8 mouse cellular contexts compared by ENCODE assay signal in genomic region chr10:80798150-80799006, GRCm38 (mm10). TPM values are rescaled to one million over a fixed set of nuclear protein-coding genes. Genes with fewer than 3 reads are reported as not detected.
DNase-seq lines count a peak whose midpoint lies in the region; ATAC-seq and TF ChIP-seq lines count a peak whose summit lies in the region.

Sf3a2 (plus strand) TSS chr10:80798198.
Plekhj1 (minus strand) TSS chr10:80798626.

- H3K4me1 ChIP-seq in bone marrow macrophage, adult 2 months (ENCODE audit: control insufficient read depth, insufficient read depth, low read length), result peaks cover 13% of the 10 kb centered on the region
- H3K4me1 ChIP-seq in embryonic fibroblast, embryonic 13.5 days (ENCODE audit: control insufficient read depth, insufficient read depth, low read length), result peaks cover 5% of the 10 kb centered on the region; the same call in 1 of the 2 replicates
- H3K4me1 ChIP-seq in kidney, embryonic 14.5 days (ENCODE audit: control insufficient read depth, insufficient read depth, low read length), result peaks cover 12% of the 10 kb centered on the region
- H3K4me1 ChIP-seq in limb, embryonic 15.5 days, result peaks cover 27% of the 10 kb centered on the region

- H3K27ac ChIP-seq in bone marrow macrophage, adult 2 months (ENCODE audit: insufficient read depth, low read depth, low read length), result peak within 1 kb of the TSS; percentile 95
- peak within 1 kb of the TSS; percentile 96 for H3K27ac ChIP-seq in embryonic fibroblast, embryonic 13.5 days (ENCODE audit: insufficient read depth, low read length)
- H3K27ac ChIP-seq in kidney, embryonic 14.5 days (ENCODE audit: low read depth, low read length), result peak within 1 kb of the TSS; percentile 96
- peak within 1 kb of the TSS; percentile 98 for H3K27ac ChIP-seq in limb, embryonic 15.5 days

- peak within 1 kb of the TSS; percentile 94 for H3K4me2 ChIP-seq in kidney, embryonic 14.5 days (replicated peaks; ENCODE audit: low read depth, low read length)
- peak within 1 kb of the TSS; percentile 54 for H3K4me2 ChIP-seq in limb, embryonic 15.5 days

- WGBS in kidney, embryonic 14.5 days, result under 1% methylated on average over 103 of the region's 104 CpGs
- WGBS in limb, embryonic 15.5 days, result under 1% methylated on average over 104 of the region's 104 CpGs

- no peaks in the 10 kb centered on the region for H3K27me3 ChIP-seq in kidney, embryonic 14.5 days (ENCODE audit: control insufficient read depth, insufficient read depth, low read length)
- H3K27me3 ChIP-seq in limb, embryonic 15.5 days, result no peaks in the 10 kb centered on the region

- peak within 1 kb of the TSS; percentile 76 for H3K4me3 ChIP-seq in bone marrow macrophage, adult 2 months (ENCODE audit: insufficient read depth, low read length)
- peak within 1 kb of the TSS; percentile 96 for H3K4me3 ChIP-seq in embryonic fibroblast, embryonic 13.5 days (ENCODE audit: insufficient read depth, low read length)
- peak within 1 kb of the TSS; percentile 94 for H3K4me3 ChIP-seq in kidney, embryonic 14.5 days (ENCODE audit: low read length)
- peak within 1 kb of the TSS; percentile 93 for H3K4me3 ChIP-seq in limb, embryonic 15.5 days

- H3K36me3 ChIP-seq in kidney, embryonic 14.5 days (ENCODE audit: control insufficient read depth, insufficient read depth, low read length), result peaks cover 57% of the 10 kb centered on the region
- H3K36me3 ChIP-seq in limb, embryonic 15.5 days, result peaks cover 66% of the 10 kb centered on the region

- DNase-seq in A20 (ENCODE audit: low read depth, low spot score), result peak; percentile 98
- DNase-seq in heart, adult 9 months (ENCODE audit: low spot score in 2 of 2), result peak; percentile 94 to 95
- peak; percentile 81 to 92 for DNase-seq in monocyte, adult 2 months (ENCODE audit: low read depth in 1 of 2, low spot score in 2 of 2)
- DNase-seq in spleen, postnatal 36 days (ENCODE audit: low spot score in 2 of 2), result peak; percentile 95 to 96

- no peak for TF ChIP-seq POLR2A in bone marrow macrophage, adult 2 months (IDR thresholded peaks at IDR 0.05; ENCODE audit: borderline replicate concordance, low read depth, low read length)
- peak; percentile 76 for TF ChIP-seq POLR2A in embryonic fibroblast, embryonic 13.5 days (IDR thresholded peaks at IDR 0.05; ENCODE audit: low read depth, low read length)

- ATAC-seq in kidney, embryonic 14.5 days (ENCODE audit: low FRiP score, low TSS enrichment), result peak; percentile 88
- peak; percentile 89 for ATAC-seq in limb, embryonic 15.5 days (ENCODE audit: insufficient number of reproducible peaks, low FRiP score, low TSS enrichment, low read depth)

- H3K9ac ChIP-seq in kidney, embryonic 14.5 days (ENCODE audit: low read depth, low read length), result peak within 1 kb of the TSS; percentile 97
- H3K9ac ChIP-seq in limb, embryonic 15.5 days, result peak within 1 kb of the TSS; percentile 98

- H3K9me3 ChIP-seq in kidney, embryonic 14.5 days (ENCODE audit: control insufficient read depth, low read length), result no peaks in the 10 kb centered on the region
- H3K9me3 ChIP-seq in limb, embryonic 15.5 days, result no peaks in the 10 kb centered on the region

- no peak for TF ChIP-seq CTCF in bone marrow macrophage, adult 2 months (IDR thresholded peaks at IDR 0.05; ENCODE audit: low read depth, low read length)
- no peak for TF ChIP-seq CTCF in embryonic fibroblast, embryonic 13.5 days (IDR thresholded peaks at IDR 0.05; ENCODE audit: borderline replicate concordance, insufficient read depth, low read length)

RNA-seq across cellular contexts. Expression of gene Sf3a2, which starts in this region (rescaled TPM):
- 38.5 and 51.4 TPM in 2 replicates for polyA plus RNA-seq in bone marrow macrophage, adult 2 months (2012; ENCODE audit: insufficient read depth, insufficient read length, missing spikeins)
- polyA plus RNA-seq in embryonic fibroblast, embryonic 13.5 days (2011; ENCODE audit: insufficient read length, low read depth, missing spikeins), result 48.0 and 49.3 TPM in 2 replicates
- polyA plus RNA-seq in kidney, embryonic 14.5 days (2014; fragmentation: Nextera tagmentation; extraction: Ambion mirVana), result 101 and 102 TPM in 2 replicates
- polyA plus RNA-seq in limb, embryonic 15.5 days (2015; fragmentation: Nextera tagmentation; extraction: Ambion mirVana), result 59.0 and 71.7 TPM in 2 replicates

RNA-seq across cellular contexts. Expression of gene Plekhj1, which starts in this region (rescaled TPM):
- 117 and 122 TPM in 2 replicates for polyA plus RNA-seq in bone marrow macrophage, adult 2 months (2012; ENCODE audit: insufficient read depth, insufficient read length, missing spikeins)
- polyA plus RNA-seq in embryonic fibroblast, embryonic 13.5 days (2011; ENCODE audit: insufficient read length, low read depth, missing spikeins), result 59.1 and 59.9 TPM in 2 replicates
- polyA plus RNA-seq in kidney, embryonic 14.5 days (2014; fragmentation: Nextera tagmentation; extraction: Ambion mirVana), result 121 and 126 TPM in 2 replicates
- polyA plus RNA-seq in limb, embryonic 15.5 days (2015; fragmentation: Nextera tagmentation; extraction: Ambion mirVana), result 119 and 124 TPM in 2 replicates

Comparison
In these comparisons a context has a peak if more than half of its experiments do, and no peak if none do; other contexts are left out.
1. Peak in every context shown above with its lines: DNase-seq, ATAC-seq, H3K4me3 ChIP-seq and H3K27ac ChIP-seq.